In genomic region chr6:88379756-88380155, GRCm38 (mm10) we compare ENCODE assay signal across 17 mouse cellular contexts.
A peak's percentile ranks its signal among the peaks of the same experiment; 100 is the strongest.
DNase-seq lines count a peak whose midpoint lies in the region; ATAC-seq and TF ChIP-seq lines count a peak whose summit lies in the region.
"Had no signal": no experiment of that assay in that cellular context is flagged by ENCODE, and none has a peak within 500 bp of the region (broad histone marks: within the 10 kb centered on the region; RNA-seq: fewer than 3 reads in every experiment).

No protein-coding gene starts in this region.

- ATAC-seq in lung, embryonic 14.5 days (ENCODE audit: insufficient read depth), result no peak
- ATAC-seq: forebrain, embryonic 16.5 days had no signal

- H3K9me3 ChIP-seq in lung, embryonic 14.5 days (ENCODE audit: low read depth, low read length), result no peaks in the 10 kb centered on the region
- H3K9me3 ChIP-seq: lung, embryonic 15.5 days; midbrain, embryonic 12.5 days had no signal

- H3K4me3 ChIP-seq in lung, embryonic 14.5 days (ENCODE audit: low read depth, low read length), result no peak overlapping the region
- no peak overlapping the region for H3K4me3 ChIP-seq in myocyte
- H3K4me3 ChIP-seq: lung, embryonic 15.5 days; midbrain, embryonic 12.5 days had no signal

- TF ChIP-seq CTCF in lung, embryonic 14.5 days (IDR thresholded peaks at IDR 0.05; ENCODE audit: low read depth), result no peak

- peak; percentile 21 for DNase-seq in adrenal gland, adult 2 months
- no peak for DNase-seq in adrenal gland, postnatal 25 days
- no peak for DNase-seq in lung, embryonic 14.5 days
- DNase-seq in lung, postnatal 14 days, result no peak
- peak; percentile 24 to 26 for DNase-seq in adrenal gland, postnatal 36 days
- DNase-seq in frontal cortex, adult 2 months (ENCODE audit: extremely low spot score in 1 of 2, low spot score in 1 of 2), result no peak
- DNase-seq in gastrocnemius, postnatal 25 days, result no peak
- DNase-seq: B cell, adult 2 months; cerebellum, postnatal 14 days; gastrocnemius, postnatal 36 days; heart, postnatal 10 days; kidney, adult 8-10 months; thymus, postnatal 14 days had no signal

- peak overlapping the region; percentile 20; the same call in 1 of the 2 replicates for H3K27ac ChIP-seq in lung, embryonic 14.5 days (ENCODE audit: low read depth)
- H3K27ac ChIP-seq: lung, embryonic 15.5 days; midbrain, embryonic 12.5 days had no signal

- H3K27me3 ChIP-seq in lung, embryonic 14.5 days (ENCODE audit: insufficient read depth, low read length), result no peaks in the 10 kb centered on the region
- H3K27me3 ChIP-seq in myocyte (ENCODE audit: control insufficient read depth, insufficient read depth, insufficient read length), result no peaks in the 10 kb centered on the region
- H3K27me3 ChIP-seq: lung, embryonic 15.5 days; midbrain, embryonic 12.5 days had no signal

- H3K79me2 ChIP-seq in myocyte (ENCODE audit: control insufficient read depth, insufficient read depth), result no peaks in the 10 kb centered on the region

- H3K4me2 ChIP-seq in lung, embryonic 14.5 days, result no peak overlapping the region
- peak overlapping the region; percentile 22 for H3K4me2 ChIP-seq in myocyte (ENCODE audit: low read depth)
- H3K4me2 ChIP-seq: lung, embryonic 15.5 days; midbrain, embryonic 12.5 days had no signal

- peaks cover 6% of the 10 kb centered on the region for H3K4me1 ChIP-seq in lung, embryonic 14.5 days (ENCODE audit: insufficient read depth)
- H3K4me1 ChIP-seq: midbrain, embryonic 12.5 days had no signal

- 21% methylated on average over 3 of the region's 3 CpGs for WGBS in lung, embryonic 14.5 days

- H3K36me3 ChIP-seq in lung, embryonic 14.5 days (ENCODE audit: insufficient read depth), result no peaks in the 10 kb centered on the region
- no peaks in the 10 kb centered on the region for H3K36me3 ChIP-seq in myocyte (ENCODE audit: control insufficient read depth, insufficient read depth)
- H3K36me3 ChIP-seq: lung, embryonic 15.5 days; midbrain, embryonic 12.5 days had no signal

- H3ac ChIP-seq in myocyte (ENCODE audit: control insufficient read depth, insufficient read length), result no peak overlapping the region

- H3K9ac ChIP-seq in lung, embryonic 14.5 days, result no peak overlapping the region
- H3K9ac ChIP-seq: lung, embryonic 15.5 days; midbrain, embryonic 12.5 days had no signal

- no peak for TF ChIP-seq POLR2A in myocyte (IDR thresholded peaks at IDR 0.05; ENCODE audit: insufficient read length, low read depth)

TF ChIP-seq in myocyte, 11 proteins besides CTCF, POLR2A, EP300 and RAD21:
- TF ChIP-seq MAX (IDR thresholded peaks at IDR 0.05; ENCODE audit: low read depth), result no peak
- TF ChIP-seq TCF12 (IDR thresholded peaks at IDR 0.05; ENCODE audit: insufficient read depth, poor library complexity, severe bottlenecking), result no peak
- TF ChIP-seq POLR2AphosphoS2 (IDR thresholded peaks at IDR 0.05; ENCODE audit: insufficient read length, low read depth), result no peak
- no peak for TF ChIP-seq SRF (IDR thresholded peaks at IDR 0.05; ENCODE audit: control insufficient read depth, insufficient read length, low read depth)
- no peak for TF ChIP-seq CEBPB (IDR thresholded peaks at IDR 0.05; ENCODE audit: insufficient read depth, poor library complexity, severe bottlenecking)
- TF ChIP-seq REST (IDR thresholded peaks at IDR 0.05; ENCODE audit: insufficient read depth, insufficient read length), result no peak
- no peak for TF ChIP-seq TCF3 (IDR thresholded peaks at IDR 0.05; ENCODE audit: insufficient read length, low read depth)
- no peak for TF ChIP-seq MYOG (IDR thresholded peaks at IDR 0.05; ENCODE audit: control insufficient read depth in 1 of 3, insufficient read depth in 1 of 3, insufficient read length in 2 of 3, low read depth in 2 of 3)
- no peak for TF ChIP-seq MYOD1 (IDR thresholded peaks at IDR 0.05; ENCODE audit: control insufficient read depth in 1 of 3, insufficient read length in 2 of 3, low read depth in 2 of 3)
- TF ChIP-seq E2F4 (IDR thresholded peaks at IDR 0.05; ENCODE audit: insufficient read depth), result no peak
- TF ChIP-seq USF1 (IDR thresholded peaks at IDR 0.05; ENCODE audit: low read depth), result no peak

Comparison
In these comparisons a context has a peak if more than half of its experiments do, and no peak if none do; other contexts are left out.
1. DNase-seq: peak in adrenal gland, adult 2 months (single experiment) and adrenal gland, postnatal 36 days (2 of 2); none in adrenal gland, postnatal 25 days (single experiment), lung, embryonic 14.5 days (single experiment), lung, postnatal 14 days (single experiment), frontal cortex, adult 2 months (0 of 2) and gastrocnemius, postnatal 25 days (single experiment).